Mouse (Mus musculus) embryonic facial prominence, embryonic 11.5 days (tissue): ENCODE measurements at regions not wholly inside any gene's neighbourhood (a gene's known extent, or its start where the extent isn't known, plus 50 kb on each side); places are given as distances from the start of the nearest gene placed in this dataset.

Experiments
- ATAC-seq: fragments of 200-750 bp; cut with Nextera tagmentation; replicated peaks from 2 replicates; pipeline ENCODE4 v1.8.0; 2017; ENCODE audit warnings: low read depth; ENCODE audit not compliant: insufficient number of reproducible peaks, low FRiP score, low TSS enrichment
- DNase-seq: peaks from one replicate; pipeline ENCODE4 v3.0.0-alpha.2; 2015; ENCODE audit warnings: low spot score
- H3K27ac ChIP-seq: fragments of 300-500 bp; sonication (generic); replicated peaks from 2 replicates; pipeline ENCODE4 v1.5.1; 2014; ENCODE audit warnings: mild to moderate bottlenecking, low read depth, low read length, control low read depth
- H3K27me3 ChIP-seq: fragments of 300-500 bp; sonication (generic); 2 replicates; pipeline ENCODE4 v1.6.1; 2014; ENCODE audit warnings: mild to moderate bottlenecking, low read length, moderate library complexity, mixed read lengths; ENCODE audit not compliant: control insufficient read depth, insufficient read depth
- H3K36me3 ChIP-seq: fragments of 300-500 bp; sonication (generic); replicated peaks from 2 replicates; pipeline ENCODE4 v1.6.1; 2014; ENCODE audit warnings: low read depth, mild to moderate bottlenecking, low read length, moderate library complexity, mixed read lengths; ENCODE audit not compliant: control insufficient read depth, insufficient read depth
- H3K4me1 ChIP-seq: fragments of 300-500 bp; sonication (generic); 2 replicates; pipeline ENCODE4 v1.6.1; 2014; ENCODE audit warnings: low read length, mixed read lengths; ENCODE audit not compliant: control insufficient read depth, insufficient read depth
- H3K4me2 ChIP-seq: fragments of 300-500 bp; sonication (generic); 2 replicates; pipeline ENCODE4 v1.6.1; 2014; ENCODE audit warnings: low read depth, mild to moderate bottlenecking, control low read depth, low read length, moderate library complexity
- H3K4me3 ChIP-seq: fragments of 300-500 bp; sonication (generic); 2 replicates; pipeline ENCODE4 v1.5.1; 2014; ENCODE audit warnings: low read depth, low read length, control low read depth
- H3K9ac ChIP-seq: fragments of 300-500 bp; sonication (generic); replicated peaks from 2 replicates; pipeline ENCODE4 v1.6.1; 2014; ENCODE audit warnings: mild to moderate bottlenecking, control low read depth, low read length
- H3K9me3 ChIP-seq: fragments of 300-500 bp; sonication (generic); replicated peaks from 2 replicates; pipeline ENCODE4 v1.6.1; 2016; ENCODE audit warnings: mild to moderate bottlenecking, low read length, inconsistent platforms, mixed read lengths; ENCODE audit not compliant: control insufficient read depth
- WGBS: fragments of 180-500 bp; shearing (Covaris S2); extraction: QIAGEN DNeasy Blood & Tissue Kit; methylation state at CpG from one replicate; pipeline ENCODE4 v1.1.7; 2014; 5-methylcytosine and 5-hydroxymethylcytosine counted together

- Histone ChIP-seq H3K9ac (no peak overlapping the region), H3K4me2 (no peak overlapping the region), H3K36me3 (no peaks in the 10 kb centered on the region), H3K9me3 (no peaks in the 10 kb centered on the region), H3K27ac (no peak overlapping the region), H3K27me3 (no peaks in the 10 kb centered on the region), H3K4me3 (no peak overlapping the region), H3K4me1 (no peaks in the 10 kb centered on the region)
- WGBS = 85% methylated on average over 3 of the region's 3 CpGs
- DNase-seq = no peak
- no peak for ATAC-seq
These were observed 132.1 kb upstream of the Tent5a start for GRCm38 (mm10) chr9:85459062-85459805.

DNA sequence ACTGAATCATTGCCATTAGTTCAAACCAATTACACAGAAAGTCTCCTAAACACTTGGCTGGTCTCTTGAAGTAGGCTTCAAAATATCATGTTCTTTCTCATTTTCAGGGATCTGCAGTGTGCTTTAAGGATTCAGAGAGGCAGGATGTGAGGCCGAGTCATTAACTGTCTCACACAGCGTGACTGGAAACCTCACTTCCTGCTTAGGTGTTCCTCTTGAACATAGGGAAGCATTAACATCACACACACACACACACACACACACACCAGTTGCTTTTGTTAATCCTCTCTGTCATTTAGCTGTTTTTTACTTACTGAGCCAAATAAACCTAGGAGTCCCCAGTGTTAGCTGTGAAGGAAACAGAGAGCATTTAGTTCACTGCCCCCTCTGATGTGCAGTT is 131.2 kb upstream of the Tent5a start:
- Histone ChIP-seq H3K9me3 (no peaks in the 10 kb centered on the region), H3K4me3 (no peak overlapping the region), H3K4me2 (no peak overlapping the region), H3K4me1 (no peaks in the 10 kb centered on the region), H3K27me3 (no peaks in the 10 kb centered on the region), H3K36me3 (no peaks in the 10 kb centered on the region), H3K9ac (no peak overlapping the region), H3K27ac (no peak overlapping the region)
- ATAC-seq = no peak
- WGBS = 65% methylated on average over 2 of the region's 2 CpGs
- no peak for DNase-seq

DNA sequence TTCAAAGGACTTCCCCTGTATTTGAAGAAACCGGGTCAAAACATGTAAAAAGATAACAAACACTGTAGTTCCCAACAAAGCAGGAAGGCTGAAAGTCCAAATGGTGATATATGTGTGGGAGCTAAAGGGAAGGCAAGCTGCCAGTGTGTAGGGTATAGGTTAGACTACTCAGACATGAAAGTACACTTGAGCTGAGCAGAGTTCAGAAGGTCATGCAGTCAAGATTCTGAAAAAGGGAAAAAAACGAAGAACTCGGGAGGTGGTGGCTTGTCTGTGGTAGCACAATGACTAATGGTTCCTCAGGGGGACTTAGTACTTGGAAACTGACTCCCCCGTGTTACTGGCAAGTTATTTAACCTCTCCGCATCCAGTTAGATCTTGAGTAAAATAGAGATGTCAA is 130.3 kb upstream of the Tent5a start:
- H3K36me3 ChIP-seq = no peaks in the 10 kb centered on the region
- no peak overlapping the region for H3K27ac ChIP-seq
- no peak overlapping the region for H3K4me2 ChIP-seq
- no peak overlapping the region for H3K4me3 ChIP-seq
- no peaks in the 10 kb centered on the region for H3K27me3 ChIP-seq
- WGBS = 67% methylated on average over 5 of the region's 5 CpGs
- no peak overlapping the region for H3K9ac ChIP-seq
- DNase-seq = no peak
- no peak for ATAC-seq
- no peaks in the 10 kb centered on the region for H3K4me1 ChIP-seq
- H3K9me3 ChIP-seq = no peaks in the 10 kb centered on the region

DNA sequence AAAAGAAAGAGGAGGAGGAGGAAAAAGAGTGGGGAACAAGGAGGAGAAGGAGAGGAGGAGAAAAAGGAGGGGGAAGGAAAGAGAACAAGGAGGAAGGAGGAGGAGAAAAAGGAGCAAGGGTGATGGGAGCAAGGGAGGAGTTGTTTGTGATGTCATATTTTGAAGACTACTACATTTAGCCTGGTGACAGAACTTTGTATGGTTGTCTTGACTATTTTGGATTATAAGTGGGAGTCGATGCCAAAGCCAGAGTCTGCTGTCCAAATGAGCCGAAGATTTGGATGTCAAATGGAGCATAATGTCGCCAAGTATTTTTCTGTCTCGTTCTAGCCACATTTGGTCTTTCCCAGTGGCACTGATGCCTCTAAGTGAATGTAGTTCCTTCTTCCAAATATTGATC is 128.2 kb upstream of the Tent5a start:
- Histone ChIP-seq H3K4me2 (no peak overlapping the region), H3K9me3 (no peaks in the 10 kb centered on the region), H3K9ac (no peak overlapping the region), H3K4me3 (no peak overlapping the region), H3K27me3 (no peaks in the 10 kb centered on the region), H3K36me3 (no peaks in the 10 kb centered on the region), H3K4me1 (no peaks in the 10 kb centered on the region), H3K27ac (no peak overlapping the region)
- 93% methylated on average over 4 of the region's 4 CpGs for WGBS
- ATAC-seq = no peak
- DNase-seq = no peak

GRCm38 (mm10) chr9:85452196-85452857 is 125.2 kb upstream of the Tent5a start:
- no peaks in the 10 kb centered on the region for H3K36me3 ChIP-seq
- ATAC-seq = no peak

DNA sequence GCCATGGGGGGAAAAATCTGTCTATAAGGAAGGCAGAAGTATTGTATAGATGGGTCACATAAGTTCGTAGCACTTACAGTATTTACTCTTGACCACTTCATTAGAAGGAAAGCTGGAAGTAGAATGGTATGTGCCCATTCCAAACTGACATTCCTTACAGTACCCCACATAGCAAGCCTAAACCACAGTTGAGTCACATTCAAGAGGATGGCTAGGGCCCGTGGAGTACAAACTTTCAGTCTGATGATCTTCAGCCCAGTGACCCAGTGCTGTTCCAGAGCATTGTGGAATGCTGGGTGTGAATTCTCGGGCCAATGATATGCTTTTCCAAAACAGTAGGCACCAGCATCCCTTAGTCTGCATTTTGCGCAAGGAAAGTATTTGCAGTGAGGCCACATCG is 124.2 kb upstream of the Tent5a start:
- no peak overlapping the region for H3K9ac ChIP-seq
- H3K27me3 ChIP-seq = no peaks in the 10 kb centered on the region
- H3K4me3 ChIP-seq = no peak overlapping the region
- ATAC-seq = no peak
- no peak overlapping the region for H3K4me2 ChIP-seq
- DNase-seq = no peak
- H3K36me3 ChIP-seq = no peaks in the 10 kb centered on the region
- WGBS = 91% methylated on average over 5 of the region's 5 CpGs
- no peak overlapping the region for H3K27ac ChIP-seq
- no peaks in the 10 kb centered on the region for H3K9me3 ChIP-seq
- H3K4me1 ChIP-seq = no peaks in the 10 kb centered on the region

More at GRCm38 (mm10) chr9:85452196-85452857, 125.2 kb upstream of the Tent5a start:
- H3K27me3 ChIP-seq = no peaks in the 10 kb centered on the region
- DNase-seq = no peak
- no peak overlapping the region for H3K4me3 ChIP-seq
- H3K4me2 ChIP-seq = no peak overlapping the region
- H3K27ac ChIP-seq = no peak overlapping the region
- 78% methylated on average over 8 of the region's 8 CpGs for WGBS
- H3K9me3 ChIP-seq = no peaks in the 10 kb centered on the region
- H3K4me1 ChIP-seq = no peaks in the 10 kb centered on the region
- no peak overlapping the region for H3K9ac ChIP-seq

DNA sequence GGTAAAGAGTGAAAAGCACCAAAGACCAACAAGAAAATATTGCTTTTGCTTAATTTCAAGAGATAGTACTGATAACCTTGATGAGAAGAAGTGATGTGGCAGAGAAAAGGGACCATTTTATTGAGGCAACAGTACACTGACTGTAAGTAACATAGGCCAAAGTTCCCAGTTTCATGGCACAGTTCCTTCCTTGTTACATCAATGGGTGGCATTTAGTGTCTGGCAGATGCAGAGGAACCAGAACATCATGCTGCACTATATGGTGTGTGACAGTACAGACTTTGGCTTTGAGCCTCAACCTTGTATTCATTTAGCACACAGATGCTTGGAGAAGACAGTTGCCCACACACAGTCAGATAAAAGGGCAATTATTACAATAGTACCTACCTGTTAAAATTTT is 123.7 kb upstream of the Tent5a start:
- no peaks in the 10 kb centered on the region for H3K36me3 ChIP-seq

DNA sequence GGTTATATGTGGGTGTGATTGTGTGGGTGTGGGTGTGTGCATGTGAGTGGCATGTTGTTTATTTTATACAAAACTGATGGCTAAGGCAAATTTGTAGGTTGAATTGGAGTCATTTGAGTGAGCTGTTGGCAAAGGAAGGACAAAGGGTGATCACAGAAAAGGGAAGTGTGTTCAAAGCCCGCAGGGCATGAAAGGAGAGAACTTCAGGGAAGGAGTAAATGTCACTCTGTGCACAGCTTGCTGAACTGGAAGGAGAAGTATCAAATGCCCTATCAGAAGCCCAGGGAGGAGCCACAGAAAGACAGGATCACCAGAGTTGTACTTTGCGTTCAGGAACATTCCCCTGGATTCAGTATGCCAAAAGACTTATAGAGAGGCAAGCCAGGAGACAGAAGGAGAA is 122.3 kb upstream of the Tent5a start:
- Histone ChIP-seq H3K27me3 (no peaks in the 10 kb centered on the region), H3K27ac (no peak overlapping the region), H3K4me2 (no peak overlapping the region), H3K9me3 (no peaks in the 10 kb centered on the region), H3K4me1 (no peaks in the 10 kb centered on the region), H3K4me3 (no peak overlapping the region), H3K36me3 (no peaks in the 10 kb centered on the region), H3K9ac (no peak overlapping the region)
- ATAC-seq (no peak), DNase-seq (no peak)
- WGBS = 87% methylated on average over 2 of the region's 2 CpGs

More for the DNA sequence above, 123.7 kb upstream of the Tent5a start:
- no peaks in the 10 kb centered on the region for H3K27me3 ChIP-seq
- no peak for ATAC-seq
- no peak overlapping the region for H3K9ac ChIP-seq
- no peak overlapping the region for H3K4me2 ChIP-seq
- no peaks in the 10 kb centered on the region for H3K9me3 ChIP-seq
- H3K27ac ChIP-seq = no peak overlapping the region
- no peaks in the 10 kb centered on the region for H3K4me1 ChIP-seq
- no peak overlapping the region for H3K4me3 ChIP-seq
- DNase-seq = no peak
